In genomic region chr3:90085281-90085680, GRCm38 (mm10) we compare ENCODE assay signal across 11 mouse cellular contexts. TPM values are rescaled to one million over a fixed set of nuclear protein-coding genes. Genes with fewer than 3 reads are reported as not detected.
DNase-seq lines count a peak whose midpoint lies in the region; ATAC-seq and TF ChIP-seq lines count a peak whose summit lies in the region.
"Had no signal": no experiment of that assay in that cellular context is flagged by ENCODE, and none has a peak within 500 bp of the region (broad histone marks: within the 10 kb centered on the region; RNA-seq: fewer than 3 reads in every experiment).

No protein-coding gene starts in this region.

- peak overlapping the region; percentile 96; the same call in 1 of the 2 replicates for H3K4me3 ChIP-seq in E14TG2a.4 (replicated peaks; ENCODE audit: low read length)
- H3K4me3 ChIP-seq in heart, embryonic 11.5 days (ENCODE audit: low read depth, low read length) = no peak overlapping the region

- H3K9ac ChIP-seq in heart, embryonic 11.5 days (ENCODE audit: low read depth, low read length) = no peak overlapping the region
- H3K9ac ChIP-seq: forebrain, postnatal 0 days had no signal

- peak; percentile 22 for DNase-seq in gastrocnemius, postnatal 25 days
- no peak for DNase-seq in gastrocnemius, adult 8-10 months (ENCODE audit: low spot score in 2 of 2)
- DNase-seq in lung, postnatal 10 days = peak; percentile 60
- no peak for DNase-seq in thymus, postnatal 4 days
- DNase-seq: forebrain, postnatal 0 days had no signal

- 80% methylated on average over 6 of the region's 6 CpGs for WGBS in heart, embryonic 11.5 days (ENCODE audit: insufficient replicate concordance)

- H3K9me3 ChIP-seq in E14TG2a.4 (ENCODE audit: low read length) = no peaks in the 10 kb centered on the region
- H3K9me3 ChIP-seq in heart, embryonic 11.5 days (replicated peaks; ENCODE audit: control insufficient read depth, low read length) = no peaks in the 10 kb centered on the region

- 0 out of 2 replicates have a peak overlapping the region, but pooled peaks have one; percentile 4 for H3K4me2 ChIP-seq in heart, embryonic 11.5 days

- H3K36me3 ChIP-seq in E14TG2a.4 (ENCODE audit: insufficient read depth, low read length) = peaks cover 92% of the 10 kb centered on the region
- H3K36me3 ChIP-seq in heart, embryonic 11.5 days (ENCODE audit: control insufficient read depth, insufficient read depth, low read length) = peaks cover 18% of the 10 kb centered on the region

- no peaks in the 10 kb centered on the region for H3K27me3 ChIP-seq in E14TG2a.4 (ENCODE audit: insufficient read depth, low read length)
- no peaks in the 10 kb centered on the region for H3K27me3 ChIP-seq in heart, embryonic 11.5 days (ENCODE audit: control insufficient read depth, insufficient read depth, low read length)
- H3K27me3 ChIP-seq: CH12.LX had no signal

- peaks cover 93% of the 10 kb centered on the region for H3K4me1 ChIP-seq in E14TG2a.4 (replicated peaks; ENCODE audit: low read depth, low read length)
- H3K4me1 ChIP-seq in heart, embryonic 11.5 days (ENCODE audit: control insufficient read depth, insufficient read depth, low read length) = peaks cover 45% of the 10 kb centered on the region

- ATAC-seq in heart, embryonic 11.5 days (replicated peaks; ENCODE audit: insufficient number of reproducible peaks, low FRiP score, low TSS enrichment) = no peak
- no peak for ATAC-seq in monocyte, adult 5-6 weeks (replicated peaks; ENCODE audit: insufficient number of reproducible peaks, low FRiP score, low TSS enrichment, poor library complexity, severe bottlenecking)
- no peak for ATAC-seq in activated CD4-positive, CD25-positive, alpha-beta regulatory T cell, adult 4 months
- ATAC-seq: forebrain, postnatal 0 days had no signal

- no peak overlapping the region for H3K27ac ChIP-seq in heart, embryonic 11.5 days (ENCODE audit: low read depth, low read length)
- H3K27ac ChIP-seq: macrophage had no signal

- no peak for TF ChIP-seq CTCF in E14TG2a.4 (conservative IDR thresholded peaks at IDR 0.05; ENCODE audit: low read length)

RNA-seq across cellular contexts. Expression of gene Tpm3, which starts 12.8 kb away (rescaled TPM):
- total RNA-seq in gastrocnemius, postnatal 25 days (2021) = 100 to 1,000 TPM; 133 to 716 TPM
- 100 to 1,000 TPM; 385 to 462 (median 429) TPM for total RNA-seq in gastrocnemius, adult 8-10 months (2022)
- polyA plus RNA-seq in heart, embryonic 11.5 days (2014; fragmentation: Nextera tagmentation; extraction: Ambion mirVana) = 352 and 354 TPM in 2 replicates
- 927 to 1,272 TPM (median 1,055 TPM) in 3 replicates for total RNA-seq in monocyte, adult 5-6 weeks (2017)
- 100 to 1,000 TPM; 850 to 880 TPM for polyA plus RNA-seq in activated CD4-positive, CD25-positive, alpha-beta regulatory T cell, adult 4 months (2017; shearing (Covaris generic))

RNA-seq across cellular contexts. Expression of gene Nup210l, which starts 18.7 kb away (rescaled TPM):
- total RNA-seq in gastrocnemius, postnatal 25 days (2021) = under 1 TPM; 0.05 to 0.08 TPM
- under 1 TPM in 2 of 4 experiments, not detected in 2; 0.05 to 0.10 TPM for total RNA-seq in gastrocnemius, adult 8-10 months (2022)
- 0.60 and 0.61 TPM in 2 replicates for polyA plus RNA-seq in heart, embryonic 11.5 days (2014; fragmentation: Nextera tagmentation; extraction: Ambion mirVana)
- 0.19 to 0.49 TPM (median 0.32 TPM) in 3 replicates for total RNA-seq in monocyte, adult 5-6 weeks (2017)
- under 1 TPM; 0.15 to 0.37 TPM for polyA plus RNA-seq in activated CD4-positive, CD25-positive, alpha-beta regulatory T cell, adult 4 months (2017; shearing (Covaris generic))
- polyA plus RNA-seq: macrophage had no signal

RNA-seq across cellular contexts. Expression of gene Ubap2l, which starts 32.9 kb away (rescaled TPM):
- total RNA-seq in gastrocnemius, postnatal 25 days (2021) = 10 to 100 TPM; 79.1 to 79.3 TPM
- total RNA-seq in gastrocnemius, adult 8-10 months (2022) = 10 to 100 TPM; 77.3 to 99.8 (median 88.6) TPM
- 186 and 195 TPM in 2 replicates for polyA plus RNA-seq in heart, embryonic 11.5 days (2014; fragmentation: Nextera tagmentation; extraction: Ambion mirVana)
- total RNA-seq in monocyte, adult 5-6 weeks (2017) = 84.5 to 177 TPM (median 158 TPM) in 3 replicates
- polyA plus RNA-seq in activated CD4-positive, CD25-positive, alpha-beta regulatory T cell, adult 4 months (2017; shearing (Covaris generic)) = 100 to 1,000 TPM; 189 to 209 TPM

RNA-seq across cellular contexts. Expression of gene 4933434E20Rik, which starts 33.8 kb away (rescaled TPM):
- total RNA-seq in gastrocnemius, postnatal 25 days (2021) = 10 to 100 TPM; 84.1 to 84.9 TPM
- 100 to 1,000 TPM in 3 of 4 experiments, 10 to 100 TPM in 1; 99.6 to 117 (median 106) TPM for total RNA-seq in gastrocnemius, adult 8-10 months (2022)
- 158 and 165 TPM in 2 replicates for polyA plus RNA-seq in heart, embryonic 11.5 days (2014; fragmentation: Nextera tagmentation; extraction: Ambion mirVana)
- total RNA-seq in monocyte, adult 5-6 weeks (2017) = 71.0 to 80.3 TPM (median 79.6 TPM) in 3 replicates
- polyA plus RNA-seq in activated CD4-positive, CD25-positive, alpha-beta regulatory T cell, adult 4 months (2017; shearing (Covaris generic)) = 100 to 1,000 TPM; 295 to 347 TPM

Comparison
In these comparisons a context has a peak if more than half of its experiments do, and no peak if none do; other contexts are left out.
1. DNase-seq: peak in gastrocnemius, postnatal 25 days (single experiment) and lung, postnatal 10 days (single experiment); none in gastrocnemius, adult 8-10 months (0 of 2) and thymus, postnatal 4 days (single experiment).